Mouse (Mus musculus): ENCODE measurements around the gene Gm8011. TPM values are rescaled to one million over a fixed set of nuclear protein-coding genes. Genes with fewer than 3 reads are reported as not detected.
"Not testable (repeated sequence)": the region's sequence is repeated elsewhere in the genome, so short reads cannot be mapped to it uniquely, and the experiment has no call there.

Gm8011 gene
- polyA plus RNA-seq (2016; fragmentation: Nextera tagmentation; extraction: Ambion mirVana) = not detected in 2 replicates

- not testable (repeated sequence) for DNase-seq (ENCODE audit: low spot score); H3K27ac ChIP-seq; H3K4me3 ChIP-seq; H3K4me1 ChIP-seq (replicated peaks); H3K9me3 ChIP-seq; H3K36me3 ChIP-seq; H3K27me3 ChIP-seq (ENCODE audit: insufficient read depth, poor library complexity, severe bottlenecking)
- WGBS = 63% methylated on average over 2 of the region's 2 CpGs
These were observed at the start of gene Gm8011 for GRCm38 (mm10) chr14:42463581-42463980. Gene Gm8011 (plus strand): TSS chr14:42463881.

- DNase-seq (ENCODE audit: low spot score); H3K9me3 ChIP-seq; H3K27me3 ChIP-seq (ENCODE audit: insufficient read depth, poor library complexity, severe bottlenecking); H3K4me3 ChIP-seq; H3K4me1 ChIP-seq (replicated peaks); H3K36me3 ChIP-seq; H3K27ac ChIP-seq: not testable (repeated sequence)
- 93% methylated on average over 2 of the region's 4 CpGs for WGBS
These were observed 24.1 kb upstream of the Gm8011 start, which contains the start of gene Gm8005 for GRCm38 (mm10) chr14:42439573-42439972. Gene Gm8005 (minus strand): TSS chr14:42439673.

- not testable (repeated sequence) for H3K36me3 ChIP-seq
These were observed 38.6 kb downstream of the Gm8011 start, which contains the start of gene Gm8020 for GRCm38 (mm10) chr14:42502249-42502648. Gene Gm8020 (minus strand): TSS chr14:42502349.

More at GRCm38 (mm10) chr14:42502249-42502648, 38.6 kb downstream of the Gm8011 start, which contains the start of gene Gm8020:
- not testable (repeated sequence) for H3K27ac ChIP-seq; H3K4me1 ChIP-seq (replicated peaks); H3K27me3 ChIP-seq (ENCODE audit: insufficient read depth, poor library complexity, severe bottlenecking); H3K9me3 ChIP-seq; DNase-seq (ENCODE audit: low spot score); H3K4me3 ChIP-seq
- 94% methylated on average over 2 of the region's 3 CpGs for WGBS

Other genes starting within 250 kb of the Gm8011 start
- not detected in 2 replicates for gene Gm17026, start 203.8 kb upstream of the Gm8011 start, polyA plus RNA-seq (2016; fragmentation: Nextera tagmentation; extraction: Ambion mirVana)
- not detected in 2 replicates for gene Gm9611, start 166.5 kb upstream of the Gm8011 start, polyA plus RNA-seq (2016; fragmentation: Nextera tagmentation; extraction: Ambion mirVana)
- not detected in 2 replicates for gene Gm7995, start 153.7 kb upstream of the Gm8011 start, polyA plus RNA-seq (2016; fragmentation: Nextera tagmentation; extraction: Ambion mirVana)
- gene Gm8005, start 24.2 kb upstream of the Gm8011 start, polyA plus RNA-seq (2016; fragmentation: Nextera tagmentation; extraction: Ambion mirVana) = not detected in 2 replicates
- not detected in 2 replicates for gene Gm8020, start 38.5 kb downstream of the Gm8011 start, polyA plus RNA-seq (2016; fragmentation: Nextera tagmentation; extraction: Ambion mirVana)
- not detected in 2 replicates for gene Gm8024, start 60.4 kb downstream of the Gm8011 start, polyA plus RNA-seq (2016; fragmentation: Nextera tagmentation; extraction: Ambion mirVana)
- gene Gm17124, start 136.0 kb downstream of the Gm8011 start, polyA plus RNA-seq (2016; fragmentation: Nextera tagmentation; extraction: Ambion mirVana) = not detected in 2 replicates
- gene Gm3633, start 178.0 kb downstream of the Gm8011 start, polyA plus RNA-seq (2016; fragmentation: Nextera tagmentation; extraction: Ambion mirVana) = not detected in 2 replicates
- gene Gm10378, start 192.1 kb downstream of the Gm8011 start, polyA plus RNA-seq (2016; fragmentation: Nextera tagmentation; extraction: Ambion mirVana) = not detected in 2 replicates

Measured in hindbrain, embryonic 10.5 days (tissue).